Mouse (Mus musculus): ENCODE results near the gene Cyyr1. TPM values are rescaled to one million over a fixed set of nuclear protein-coding genes. Genes with fewer than 3 reads are reported as not detected.
"Not testable (repeated sequence)": the region's sequence is repeated elsewhere in the genome, so short reads cannot be mapped to it uniquely, and the experiment has no call there.

Cyyr1 gene
- polyA plus RNA-seq (2015; fragmentation: Nextera tagmentation; extraction: Ambion mirVana), result 3.1 and 4.0 TPM in 2 replicates

DNA sequence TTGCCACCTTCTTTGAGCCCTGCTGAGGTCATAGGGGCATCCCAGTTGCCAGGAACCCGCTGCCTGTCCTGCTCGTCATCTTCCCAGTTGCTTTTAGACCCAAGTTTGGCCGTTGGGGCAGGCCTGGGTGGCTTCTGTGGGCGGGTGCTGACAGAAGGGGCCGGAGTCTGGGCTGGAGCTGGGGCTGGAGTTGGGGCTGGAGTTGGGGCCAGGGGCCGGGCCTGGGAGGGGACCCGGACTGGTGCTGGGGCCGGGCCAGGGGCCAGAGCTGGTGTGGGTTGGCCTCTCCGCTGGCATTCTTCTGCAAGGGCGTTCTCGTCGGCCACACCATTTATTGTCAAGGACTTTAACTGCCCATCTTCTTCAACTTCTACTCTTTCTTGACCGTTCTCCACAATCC lies at the start of gene Cyyr1:
Gene Cyyr1 (minus strand): TSS at position 101 of the 400 bp plus-strand sequence.
- H3K9me3 ChIP-seq (ENCODE audit: control insufficient read depth, low read length); H3K4me2 ChIP-seq (ENCODE audit: low read depth, low read length); H3K4me3 ChIP-seq (ENCODE audit: low read length); H3K27me3 ChIP-seq (replicated peaks; ENCODE audit: control insufficient read depth, insufficient read depth, low read length); ATAC-seq; H3K4me1 ChIP-seq (ENCODE audit: control insufficient read depth, insufficient read depth, low read length); H3K9ac ChIP-seq (ENCODE audit: low read depth, low read length); H3K36me3 ChIP-seq (ENCODE audit: control insufficient read depth, insufficient read depth, low read length); H3K27ac ChIP-seq (ENCODE audit: low read length): not testable (repeated sequence)
- WGBS, result 67% methylated on average over 11 of the region's 13 CpGs

DNA sequence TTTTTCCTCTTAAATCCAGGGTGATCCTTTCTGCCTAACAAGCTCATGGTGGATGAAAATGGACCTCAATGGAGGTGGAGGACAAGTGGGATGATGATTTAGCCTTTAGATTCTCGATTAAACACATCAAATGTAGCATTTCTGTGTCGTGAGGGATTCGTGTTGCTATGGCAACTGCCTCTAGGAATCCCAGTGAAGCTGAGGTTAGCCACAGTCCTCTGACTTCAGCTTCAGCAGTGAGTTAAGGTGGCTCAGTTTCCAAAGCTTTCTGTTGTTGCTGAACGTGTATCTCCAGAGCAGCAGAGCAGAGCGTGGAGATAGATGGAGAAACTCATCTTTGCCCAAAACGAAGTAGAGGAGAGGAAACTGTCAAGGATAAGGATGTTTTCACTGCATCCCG lies 35.6 kb upstream of the Cyyr1 start:
- Histone ChIP-seq H3K36me3 (ENCODE audit: control insufficient read depth, insufficient read depth, low read length) (no peaks in the 10 kb centered on the region), H3K27me3 (replicated peaks; ENCODE audit: control insufficient read depth, insufficient read depth, low read length) (no peaks in the 10 kb centered on the region), H3K4me2 (ENCODE audit: low read depth, low read length) (no peak overlapping the region), H3K4me3 (ENCODE audit: low read length) (no peak overlapping the region), H3K27ac (ENCODE audit: low read length) (no peak overlapping the region), H3K9me3 (ENCODE audit: control insufficient read depth, low read length) (no peaks in the 10 kb centered on the region), H3K4me1 (ENCODE audit: control insufficient read depth, insufficient read depth, low read length) (no peaks in the 10 kb centered on the region), H3K9ac (ENCODE audit: low read depth, low read length) (no peak overlapping the region)
- WGBS, result 74% methylated on average over 7 of the region's 7 CpGs
- no peak for ATAC-seq

DNA sequence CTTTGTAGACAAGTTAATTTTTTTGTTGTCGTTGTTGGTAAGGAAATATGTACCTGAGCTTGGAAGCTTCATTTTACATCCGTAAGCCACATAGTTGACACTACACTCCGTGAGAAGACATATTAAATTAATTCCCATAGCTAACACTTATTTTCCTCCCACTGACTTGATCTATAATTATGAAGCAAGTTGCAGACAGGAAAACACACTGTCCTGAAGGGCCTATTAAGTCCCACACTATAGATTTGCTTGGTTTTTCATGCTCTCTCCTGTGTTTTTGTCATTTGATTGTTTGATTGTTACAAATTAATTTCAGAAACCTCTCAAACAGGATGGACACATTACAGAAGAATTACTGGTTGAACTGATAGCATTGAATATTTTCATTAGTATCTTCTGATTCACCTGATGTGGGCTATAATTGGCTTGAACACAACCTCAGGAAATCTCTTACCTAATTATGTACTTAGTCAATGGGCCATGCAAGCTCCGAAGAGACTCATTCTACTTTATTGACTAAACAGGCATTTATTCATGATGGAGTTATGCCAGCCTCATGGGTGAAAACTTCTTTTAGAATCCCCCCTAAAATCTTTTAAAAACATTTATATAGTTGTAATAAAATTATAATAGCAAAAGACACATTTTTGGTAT lies 34.5 kb upstream of the Cyyr1 start:
- Histone ChIP-seq H3K36me3 (ENCODE audit: control insufficient read depth, insufficient read depth, low read length) (no peaks in the 10 kb centered on the region), H3K9ac (ENCODE audit: low read depth, low read length) (no peak overlapping the region), H3K4me1 (ENCODE audit: control insufficient read depth, insufficient read depth, low read length) (no peaks in the 10 kb centered on the region), H3K4me2 (ENCODE audit: low read depth, low read length) (no peak overlapping the region), H3K9me3 (ENCODE audit: control insufficient read depth, low read length) (no peaks in the 10 kb centered on the region), H3K4me3 (ENCODE audit: low read length) (no peak overlapping the region), H3K27ac (ENCODE audit: low read length) (no peak overlapping the region), H3K27me3 (replicated peaks; ENCODE audit: control insufficient read depth, insufficient read depth, low read length) (no peaks in the 10 kb centered on the region)
- WGBS, result 92% methylated on average over 4 of the region's 4 CpGs
- ATAC-seq, result no peak

- no peak overlapping the region for H3K4me2 ChIP-seq (ENCODE audit: low read depth, low read length)
- no peak overlapping the region for H3K9ac ChIP-seq (ENCODE audit: low read depth, low read length)
- no peak overlapping the region for H3K4me3 ChIP-seq (ENCODE audit: low read length)
- no peaks in the 10 kb centered on the region for H3K4me1 ChIP-seq (ENCODE audit: control insufficient read depth, insufficient read depth, low read length)
- H3K27me3 ChIP-seq (replicated peaks; ENCODE audit: control insufficient read depth, insufficient read depth, low read length), result no peaks in the 10 kb centered on the region
- H3K27ac ChIP-seq (ENCODE audit: low read length), result no peak overlapping the region
- WGBS, result 76% methylated on average over 5 of the region's 5 CpGs
- H3K36me3 ChIP-seq (ENCODE audit: control insufficient read depth, insufficient read depth, low read length), result no peaks in the 10 kb centered on the region
- ATAC-seq, result no peak
- no peaks in the 10 kb centered on the region for H3K9me3 ChIP-seq (ENCODE audit: control insufficient read depth, low read length)
These were observed 13.3 kb upstream of the Cyyr1 start for GRCm38 (mm10) chr16:85566474-85566873.

GRCm38 (mm10) chr16:85553838-85554237 lies 641 bp upstream of the Cyyr1 start:
- Histone ChIP-seq H3K27me3 (replicated peaks; ENCODE audit: control insufficient read depth, insufficient read depth, low read length) (no peaks in the 10 kb centered on the region), H3K9me3 (ENCODE audit: control insufficient read depth, low read length) (no peaks in the 10 kb centered on the region), H3K4me1 (ENCODE audit: control insufficient read depth, insufficient read depth, low read length) (peaks cover 3% of the 10 kb centered on the region; the same call in 1 of the 2 replicates), H3K36me3 (ENCODE audit: control insufficient read depth, insufficient read depth, low read length) (no peaks in the 10 kb centered on the region), H3K4me2 (ENCODE audit: low read depth, low read length) (no peak overlapping the region), H3K9ac (ENCODE audit: low read depth, low read length) (no peak overlapping the region), H3K4me3 (ENCODE audit: low read length) (no peak overlapping the region), H3K27ac (ENCODE audit: low read length) (no peak overlapping the region)
- WGBS, result 48% methylated on average over 8 of the region's 8 CpGs
- no peak for ATAC-seq

DNA sequence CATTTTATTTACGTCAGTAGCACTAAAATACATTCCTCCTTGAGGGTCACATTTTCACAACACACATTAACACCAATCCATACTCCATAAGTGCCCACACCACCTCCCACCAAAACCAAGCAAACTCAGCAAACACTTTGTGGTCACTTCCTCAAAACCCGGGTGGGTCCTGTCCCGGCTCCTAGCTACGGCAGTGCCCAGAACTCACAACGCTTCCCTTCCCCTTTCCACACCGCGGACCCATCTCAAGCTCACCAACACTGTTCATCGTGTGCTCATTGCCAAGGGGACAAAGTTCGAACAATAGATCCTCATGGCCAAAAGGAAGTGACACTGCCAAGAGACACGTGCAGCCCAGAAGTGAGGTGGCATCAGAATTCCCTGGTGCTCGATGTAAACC lies 1.2 kb downstream of the Cyyr1 start:
- ATAC-seq; H3K27me3 ChIP-seq (replicated peaks; ENCODE audit: control insufficient read depth, insufficient read depth, low read length); H3K27ac ChIP-seq (ENCODE audit: low read length); H3K4me3 ChIP-seq (ENCODE audit: low read length); H3K4me2 ChIP-seq (ENCODE audit: low read depth, low read length); H3K9ac ChIP-seq (ENCODE audit: low read depth, low read length); H3K36me3 ChIP-seq (ENCODE audit: control insufficient read depth, insufficient read depth, low read length); H3K9me3 ChIP-seq (ENCODE audit: control insufficient read depth, low read length); H3K4me1 ChIP-seq (ENCODE audit: control insufficient read depth, insufficient read depth, low read length): not testable (repeated sequence)
- WGBS, result 88% methylated on average over 1 of the region's 11 CpGs

GRCm38 (mm10) chr16:85549971-85550567 lies 3.1 kb downstream of the Cyyr1 start:
- Histone ChIP-seq H3K4me2 (ENCODE audit: low read depth, low read length) (peak overlapping the region; percentile 64), H3K27ac (ENCODE audit: low read length) (peak overlapping the region; percentile 65), H3K4me3 (ENCODE audit: low read length) (peak overlapping the region; percentile 50), H3K9me3 (ENCODE audit: control insufficient read depth, low read length) (no peaks in the 10 kb centered on the region), H3K4me1 (ENCODE audit: control insufficient read depth, insufficient read depth, low read length) (peaks cover 3% of the 10 kb centered on the region; the same call in 1 of the 2 replicates), H3K27me3 (replicated peaks; ENCODE audit: control insufficient read depth, insufficient read depth, low read length) (no peaks in the 10 kb centered on the region), H3K36me3 (ENCODE audit: control insufficient read depth, insufficient read depth, low read length) (no peaks in the 10 kb centered on the region), H3K9ac (ENCODE audit: low read depth, low read length) (peak overlapping the region; percentile 66)
- 5% methylated on average over 25 of the region's 25 CpGs for WGBS
- peak; percentile 42 for ATAC-seq

- Histone ChIP-seq H3K36me3 (ENCODE audit: control insufficient read depth, insufficient read depth, low read length) (no peaks in the 10 kb centered on the region), H3K27me3 (replicated peaks; ENCODE audit: control insufficient read depth, insufficient read depth, low read length) (no peaks in the 10 kb centered on the region), H3K9ac (ENCODE audit: low read depth, low read length) (no peak overlapping the region), H3K27ac (ENCODE audit: low read length) (no peak overlapping the region), H3K4me2 (ENCODE audit: low read depth, low read length) (no peak overlapping the region), H3K9me3 (ENCODE audit: control insufficient read depth, low read length) (no peaks in the 10 kb centered on the region), H3K4me3 (ENCODE audit: low read length) (no peak overlapping the region), H3K4me1 (ENCODE audit: control insufficient read depth, insufficient read depth, low read length) (peaks cover 3% of the 10 kb centered on the region; the same call in 1 of the 2 replicates)
- ATAC-seq, result no peak
- 66% methylated on average over 6 of the region's 6 CpGs for WGBS
These were observed 6.7 kb downstream of the Cyyr1 start for GRCm38 (mm10) chr16:85546519-85546918.

DNA sequence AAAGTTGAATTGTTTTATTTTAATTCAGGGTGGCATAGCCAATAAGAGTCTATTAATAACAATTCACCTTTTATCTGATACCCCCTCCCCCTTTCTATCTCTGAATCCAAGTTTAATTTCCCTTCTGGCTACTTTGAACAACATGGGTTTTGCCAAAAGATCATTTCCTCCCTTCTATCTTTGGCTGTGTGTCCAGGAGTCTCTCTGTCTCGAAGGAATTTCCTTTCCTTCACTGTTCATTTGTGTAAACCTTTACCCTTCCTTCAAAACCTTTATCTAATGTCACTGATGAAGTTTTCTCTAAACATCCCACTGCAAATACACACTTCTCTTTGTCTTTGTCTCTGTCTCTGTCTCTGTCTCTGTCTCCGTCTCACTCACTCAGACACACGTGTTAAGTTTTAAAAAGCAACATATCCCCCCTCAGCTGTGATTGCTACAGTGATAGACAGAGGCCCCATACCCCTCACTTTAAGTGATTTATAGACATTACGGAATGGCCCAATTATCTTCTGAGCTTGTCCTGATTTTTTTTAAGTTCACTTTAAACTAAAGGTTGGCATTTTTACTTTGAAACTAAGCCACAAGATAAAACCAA lies 11.4 kb downstream of the Cyyr1 start:
- 59% methylated on average over 4 of the region's 4 CpGs for WGBS
- no peak for ATAC-seq
- H3K9me3 ChIP-seq (ENCODE audit: control insufficient read depth, low read length), result no peaks in the 10 kb centered on the region

More for the DNA sequence above, 11.4 kb downstream of the Cyyr1 start:
- Histone ChIP-seq H3K4me3 (ENCODE audit: low read length) (no peak overlapping the region), H3K36me3 (ENCODE audit: control insufficient read depth, insufficient read depth, low read length) (no peaks in the 10 kb centered on the region), H3K4me1 (ENCODE audit: control insufficient read depth, insufficient read depth, low read length) (no peaks in the 10 kb centered on the region), H3K4me2 (ENCODE audit: low read depth, low read length) (no peak overlapping the region), H3K27ac (ENCODE audit: low read length) (no peak overlapping the region), H3K9ac (ENCODE audit: low read depth, low read length) (no peak overlapping the region), H3K27me3 (replicated peaks; ENCODE audit: control insufficient read depth, insufficient read depth, low read length) (no peaks in the 10 kb centered on the region)
